Mouse (Mus musculus) cerebellum, adult 2 months (tissue): ENCODE measurements around the gene Mmp15.

Experiments used
- CTCF ChIP-seq: fragments of 200-500 bp; IDR thresholded peaks from 2 replicates; pipeline ENCODE4 v1.5.1; 2011; ENCODE audit warnings: low read depth, mild to moderate bottlenecking, control low read depth, low read length, moderate library complexity, borderline replicate concordance; ENCODE audit not compliant: insufficient read depth
- POLR2A ChIP-seq: fragments of 200-500 bp; IDR thresholded peaks from 2 replicates; pipeline ENCODE4 v1.6.1; 2011; ENCODE audit warnings: low read length, control low read depth, borderline replicate concordance; ENCODE audit not compliant: insufficient read depth

GRCm38 (mm10) chr8:95409518-95409917 lies 57.5 kb downstream of the Mmp15 start:
- TF ChIP-seq CTCF (no peak), POLR2A (no peak)
